Mouse (Mus musculus) neural tube, embryonic 13.5 days (tissue): ENCODE measurements around the gene Eml3. TPM values are rescaled to one million over a fixed set of nuclear protein-coding genes. Genes with fewer than 3 reads are reported as not detected.
A peak's percentile ranks its signal among the peaks of the same experiment; 100 is the strongest.
"Not testable (repeated sequence)": the region's sequence is repeated elsewhere in the genome, so short reads cannot be mapped to it uniquely, and the experiment has no call there.

Source experiments
- ATAC-seq: fragments of 200-750 bp; cut with Nextera tagmentation; 2 replicates; pipeline ENCODE4 v1.8.0; 2017; ENCODE audit warnings: low read depth, mild to moderate bottlenecking, moderate TSS enrichment, moderate library complexity
- H3K27ac ChIP-seq: fragments of 300-500 bp; sonication (generic); replicated peaks from 2 replicates; pipeline ENCODE4 v1.5.1; 2015; ENCODE audit warnings: moderate library complexity, mild to moderate bottlenecking, inconsistent platforms
- H3K27me3 ChIP-seq: fragments of 300-500 bp; sonication (generic); 2 replicates; pipeline ENCODE4 v1.6.1; 2015; ENCODE audit warnings: mild to moderate bottlenecking, inconsistent platforms
- H3K36me3 ChIP-seq: fragments of 300-500 bp; sonication (generic); 2 replicates; pipeline ENCODE4 v1.6.1; 2015; ENCODE audit warnings: mild to moderate bottlenecking, inconsistent platforms
- H3K4me1 ChIP-seq: fragments of 300-500 bp; sonication (generic); replicated peaks from 2 replicates; pipeline ENCODE4 v1.6.1; 2015; ENCODE audit warnings: inconsistent platforms
- H3K4me2 ChIP-seq: fragments of 300-500 bp; sonication (generic); 2 replicates; pipeline ENCODE4 v1.6.1; 2015; ENCODE audit warnings: inconsistent platforms, mild to moderate bottlenecking, moderate library complexity
- H3K4me3 ChIP-seq: fragments of 300-500 bp; sonication (generic); 2 replicates; pipeline ENCODE4 v1.5.1; 2015; ENCODE audit warnings: mild to moderate bottlenecking, inconsistent platforms
- H3K9ac ChIP-seq: fragments of 300-500 bp; sonication (generic); 2 replicates; pipeline ENCODE4 v1.6.1; 2015; ENCODE audit warnings: moderate library complexity, mild to moderate bottlenecking, inconsistent platforms
- H3K9me3 ChIP-seq: fragments of 300-500 bp; sonication (generic); 2 replicates; pipeline ENCODE4 v1.6.1; 2016; ENCODE audit warnings: inconsistent platforms
- WGBS: fragments of 180-500 bp; shearing (Covaris S2); methylation state at CpG from one replicate; pipeline ENCODE4 v1.1.7; 2015; 5-methylcytosine and 5-hydroxymethylcytosine counted together
- polyA plus RNA-seq: library from polyadenylated mRNA; unstranded; fragments of >200 nt; fragmentation: Nextera tagmentation; extraction: Ambion mirVana; gene quantifications from 2 replicates; pipeline ENCODE4 v1.2.1, GENCODE M21; 2015

The Eml3 gene
- polyA plus RNA-seq, 1 experiment from 2014 or later = 11.8 TPM

DNA sequence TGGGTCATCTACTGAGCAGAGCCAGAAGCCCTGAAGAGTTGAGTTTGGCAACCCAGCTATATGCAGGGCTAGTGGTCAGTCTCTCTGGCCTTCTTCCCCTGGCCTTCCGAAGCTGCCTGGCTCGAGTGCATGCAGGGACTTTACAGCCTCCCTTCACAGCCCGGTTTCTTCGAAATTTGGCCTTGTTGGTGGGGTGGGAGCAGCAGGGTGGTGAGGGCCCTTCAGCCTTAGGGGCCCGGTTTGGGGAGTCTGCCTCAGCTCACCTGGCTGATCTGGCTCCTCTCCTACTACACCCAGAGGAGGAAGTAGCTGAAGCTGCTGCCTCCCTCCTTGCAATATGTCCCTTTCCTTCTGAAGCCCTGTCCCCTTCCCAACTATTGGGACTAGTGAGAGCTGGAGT is 33.1 kb upstream of the Eml3 start:
- 89% methylated on average over 5 of the region's 5 CpGs for WGBS
- ATAC-seq, H3K4me3 ChIP-seq, H3K4me2 ChIP-seq, H3K9me3 ChIP-seq, H3K27me3 ChIP-seq: not testable (repeated sequence)
- peaks cover 53% of the 10 kb centered on the region for H3K4me1 ChIP-seq
- H3K9ac ChIP-seq = peak overlapping the region; percentile 95
- peak overlapping the region; percentile 85; the same call in 1 of the 2 replicates for H3K27ac ChIP-seq
- peaks cover 21% of the 10 kb centered on the region for H3K36me3 ChIP-seq

- peaks cover 55% of the 10 kb centered on the region for H3K4me1 ChIP-seq
- H3K27ac ChIP-seq = peak overlapping the region; percentile 85
- 18% methylated on average over 21 of the region's 21 CpGs for WGBS
- peak overlapping the region; percentile 98 for H3K4me3 ChIP-seq
- peak overlapping the region; percentile 96 for H3K4me2 ChIP-seq
- peak; percentile 68 for ATAC-seq
- H3K36me3 ChIP-seq = peaks cover 26% of the 10 kb centered on the region
- not testable (repeated sequence) for H3K9me3 ChIP-seq, H3K27me3 ChIP-seq
- H3K9ac ChIP-seq = peak overlapping the region; percentile 95
These were observed 32.0 kb upstream of the Eml3 start for GRCm38 (mm10) chr19:8897211-8897864.

DNA sequence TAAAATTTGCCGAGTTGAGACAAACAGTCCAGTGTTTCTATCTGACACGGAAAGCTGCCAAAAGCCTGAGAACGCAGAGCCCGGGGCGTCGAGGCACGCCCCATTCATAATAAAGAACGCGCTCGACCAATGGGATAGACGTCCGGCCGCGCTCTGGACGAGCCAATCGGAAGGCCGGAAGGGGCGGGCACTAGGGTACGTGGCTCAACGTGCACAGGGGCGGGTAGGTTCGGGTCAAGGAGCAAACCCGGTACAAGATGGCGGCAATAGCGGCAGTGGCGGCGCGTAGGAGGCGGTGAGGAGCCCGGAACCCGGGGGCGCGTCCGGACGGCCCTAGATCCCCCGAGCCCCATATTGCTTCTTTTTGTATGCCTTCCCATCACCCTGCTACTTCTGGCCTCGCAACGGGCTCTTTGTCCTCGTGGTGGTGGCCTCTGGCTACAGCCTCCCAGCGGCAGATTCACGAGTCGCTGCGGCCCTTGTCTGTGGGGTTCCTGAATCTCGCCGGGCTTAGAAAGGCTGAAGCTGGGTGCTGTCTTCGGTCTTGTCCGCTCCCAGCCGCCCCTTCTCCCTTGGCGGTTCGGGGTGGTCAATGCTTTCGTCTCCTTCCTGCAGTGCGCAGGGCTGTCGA is 31.4 kb upstream of the Eml3 start, which contains the start of gene Ganab:
Ganab (plus strand) TSS at position 207 of the 631 bp plus-strand sequence.
- peak; percentile 98 for ATAC-seq
- WGBS = under 1% methylated on average over 53 of the region's 53 CpGs
- H3K4me1 ChIP-seq = peaks cover 52% of the 10 kb centered on the region

GRCm38 (mm10) chr19:8898576-8898975 is 30.8 kb upstream of the Eml3 start:
- Histone ChIP-seq H3K27ac (peak overlapping the region; percentile 90), H3K36me3 (peaks cover 36% of the 10 kb centered on the region), H3K4me3 (peak overlapping the region; percentile 98), H3K27me3 (no peaks in the 10 kb centered on the region), H3K9ac (peak overlapping the region; percentile 95), H3K9me3 (no peaks in the 10 kb centered on the region), H3K4me1 (peaks cover 48% of the 10 kb centered on the region), H3K4me2 (peak overlapping the region; percentile 96)
- no peak for ATAC-seq
- 14% methylated on average over 13 of the region's 13 CpGs for WGBS

More for the DNA sequence above, 31.4 kb upstream of the Eml3 start, which contains the start of gene Ganab:
- Histone ChIP-seq H3K36me3 (peaks cover 31% of the 10 kb centered on the region), H3K27me3 (no peaks in the 10 kb centered on the region), H3K9ac (peak within 1 kb of the TSS; percentile 95), H3K4me2 (peak within 1 kb of the TSS; percentile 96), H3K27ac (peak within 1 kb of the TSS; percentile 90), H3K4me3 (peak within 1 kb of the TSS; percentile 98), H3K9me3 (no peaks in the 10 kb centered on the region)

- Histone ChIP-seq H3K36me3 (peaks cover 40% of the 10 kb centered on the region), H3K4me1 (peaks cover 43% of the 10 kb centered on the region), H3K27me3 (no peaks in the 10 kb centered on the region), H3K4me3 (peak overlapping the region; percentile 98), H3K4me2 (peak overlapping the region; percentile 96), H3K9ac (peak overlapping the region; percentile 95), H3K27ac (no peak overlapping the region), H3K9me3 (no peaks in the 10 kb centered on the region)
- WGBS = 56% methylated on average over 3 of the region's 3 CpGs
- no peak for ATAC-seq
These were observed 30.3 kb upstream of the Eml3 start for GRCm38 (mm10) chr19:8899079-8899478.

GRCm38 (mm10) chr19:8903412-8903811 is 25.9 kb upstream of the Eml3 start:
- no peak for ATAC-seq
- WGBS = 94% methylated on average over 5 of the region's 5 CpGs
- Histone ChIP-seq H3K9ac (no peak overlapping the region), H3K27me3 (no peaks in the 10 kb centered on the region), H3K4me3 (no peak overlapping the region), H3K4me2 (no peak overlapping the region), H3K4me1 (peaks cover 25% of the 10 kb centered on the region), H3K36me3 (peaks cover 64% of the 10 kb centered on the region), H3K27ac (no peak overlapping the region), H3K9me3 (no peaks in the 10 kb centered on the region)

GRCm38 (mm10) chr19:8908531-8908930 is 20.8 kb upstream of the Eml3 start:
- Histone ChIP-seq H3K36me3 (peaks cover 97% of the 10 kb centered on the region), H3K9me3 (no peaks in the 10 kb centered on the region)
- WGBS = 90% methylated on average over 6 of the region's 6 CpGs

GRCm38 (mm10) chr19:8911810-8912209 is 17.5 kb upstream of the Eml3 start:
- Histone ChIP-seq H3K27me3 (no peaks in the 10 kb centered on the region), H3K4me2 (no peak overlapping the region), H3K27ac (no peak overlapping the region), H3K36me3 (peaks cover 100% of the 10 kb centered on the region), H3K9me3 (no peaks in the 10 kb centered on the region), H3K4me3 (no peak overlapping the region), H3K4me1 (no peaks in the 10 kb centered on the region), H3K9ac (no peak overlapping the region)
- 93% methylated on average over 5 of the region's 5 CpGs for WGBS
- no peak for ATAC-seq

More at GRCm38 (mm10) chr19:8908531-8908930, 20.8 kb upstream of the Eml3 start:
- Histone ChIP-seq H3K4me3 (no peak overlapping the region), H3K9ac (no peak overlapping the region), H3K4me1 (no peaks in the 10 kb centered on the region), H3K4me2 (no peak overlapping the region), H3K27ac (no peak overlapping the region), H3K27me3 (no peaks in the 10 kb centered on the region)
- ATAC-seq = no peak

DNA sequence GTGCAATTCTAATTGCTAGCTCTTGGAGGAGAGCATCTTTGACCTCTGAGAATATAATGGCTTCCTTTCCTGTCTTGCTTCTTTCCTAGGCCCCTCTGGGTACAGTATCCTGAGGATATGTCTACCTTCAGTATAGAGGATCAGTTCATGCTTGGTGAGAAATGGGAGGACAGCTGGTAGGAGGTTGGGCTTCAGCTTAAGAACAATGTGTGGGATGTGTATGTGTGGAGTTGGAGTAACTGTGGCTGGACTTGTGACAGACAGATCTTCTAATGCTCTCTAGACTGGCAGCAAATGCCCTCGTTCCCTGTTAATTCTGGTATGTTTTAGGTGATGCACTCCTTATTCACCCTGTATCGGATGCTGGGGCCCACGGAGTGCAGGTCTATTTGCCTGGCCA is 15.1 kb upstream of the Eml3 start:
- WGBS = 93% methylated on average over 3 of the region's 3 CpGs
- ATAC-seq = no peak
- H3K27ac ChIP-seq = no peak overlapping the region

GRCm38 (mm10) chr19:8919000-8919399 is 10.4 kb upstream of the Eml3 start:
- H3K27me3 ChIP-seq = no peaks in the 10 kb centered on the region
- no peak overlapping the region for H3K4me3 ChIP-seq
- H3K9me3 ChIP-seq = no peaks in the 10 kb centered on the region
- no peak overlapping the region for H3K27ac ChIP-seq
- no peak overlapping the region for H3K4me2 ChIP-seq
- H3K4me1 ChIP-seq = peaks cover 20% of the 10 kb centered on the region
- H3K9ac ChIP-seq = no peak overlapping the region
- H3K36me3 ChIP-seq = peaks cover 41% of the 10 kb centered on the region
- ATAC-seq = no peak
- 93% methylated on average over 3 of the region's 3 CpGs for WGBS

More for the DNA sequence above, 15.1 kb upstream of the Eml3 start:
- no peaks in the 10 kb centered on the region for H3K27me3 ChIP-seq
- no peak overlapping the region for H3K4me2 ChIP-seq
- no peaks in the 10 kb centered on the region for H3K9me3 ChIP-seq
- H3K4me3 ChIP-seq = no peak overlapping the region
- no peaks in the 10 kb centered on the region for H3K4me1 ChIP-seq
- no peak overlapping the region for H3K9ac ChIP-seq
- H3K36me3 ChIP-seq = peaks cover 80% of the 10 kb centered on the region

DNA sequence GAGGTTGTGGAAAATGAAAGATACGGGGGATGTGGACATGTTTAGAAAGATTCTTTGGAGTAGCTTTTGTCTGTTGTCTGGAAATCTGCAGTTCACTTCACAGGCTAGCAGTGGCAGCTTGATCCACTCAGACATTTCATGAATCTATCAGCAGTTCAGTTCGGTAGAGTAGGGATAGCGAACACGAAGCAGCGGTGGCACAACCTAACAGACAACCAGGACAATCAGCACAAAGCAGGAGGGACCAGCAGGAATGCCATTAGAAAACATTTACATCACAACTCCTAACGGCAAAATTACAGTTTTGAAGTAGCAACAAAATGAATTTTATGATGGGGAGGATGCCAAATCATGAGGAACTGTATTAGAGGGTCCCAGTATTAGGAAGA is 9.7 kb upstream of the Eml3 start:
- peak overlapping the region; percentile 85 for H3K4me2 ChIP-seq
- peaks cover 20% of the 10 kb centered on the region for H3K4me1 ChIP-seq
- H3K36me3 ChIP-seq = peaks cover 34% of the 10 kb centered on the region
- no peaks in the 10 kb centered on the region for H3K27me3 ChIP-seq
- peak overlapping the region; percentile 87 for H3K27ac ChIP-seq
- peak overlapping the region; percentile 84 for H3K4me3 ChIP-seq
- peak overlapping the region; percentile 81; the same call in 1 of the 2 replicates for H3K9ac ChIP-seq
- ATAC-seq = peak; percentile 12; the same call in 1 of the 2 replicates
- H3K9me3 ChIP-seq = no peaks in the 10 kb centered on the region
- WGBS = 49% methylated on average over 6 of the region's 6 CpGs

DNA sequence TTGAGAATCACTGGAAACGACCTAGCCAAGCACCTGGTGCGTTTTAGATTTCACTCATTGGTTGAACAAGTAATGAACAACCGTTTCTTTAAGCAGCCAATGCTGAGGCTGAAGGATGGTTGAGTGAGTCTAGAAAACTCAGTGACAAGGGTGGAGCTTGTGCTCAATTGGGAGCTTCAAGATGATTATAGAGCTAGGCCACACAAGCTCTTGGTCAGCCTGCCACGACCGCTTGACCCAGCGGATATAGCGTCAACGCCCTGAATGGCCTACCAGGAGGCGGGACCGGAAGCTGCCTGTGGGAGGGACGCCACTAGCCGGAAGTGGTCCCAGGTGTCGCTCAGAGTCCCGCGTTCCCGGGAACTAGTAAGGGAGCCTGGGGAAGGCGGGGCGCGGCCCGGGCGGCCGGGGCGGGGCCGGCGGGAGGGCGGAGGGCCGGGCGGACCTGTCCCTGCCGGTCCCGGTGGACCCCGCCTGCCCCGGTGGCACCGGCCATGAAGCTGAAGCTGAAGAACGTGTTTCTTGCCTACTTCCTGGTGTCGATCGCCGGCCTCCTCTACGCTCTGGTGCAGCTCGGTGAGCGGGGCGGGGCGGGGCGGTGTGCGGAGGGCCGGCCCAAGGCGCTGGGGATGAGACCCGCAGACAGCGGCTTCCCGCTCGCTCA is 9.1 kb upstream of the Eml3 start, which contains the start of gene B3gat3:
B3gat3 (plus strand) TSS at position 302 of the 664 bp plus-strand sequence.
- H3K4me1 ChIP-seq = peaks cover 20% of the 10 kb centered on the region
- 3% methylated on average over 50 of the region's 50 CpGs for WGBS
- H3K27me3 ChIP-seq = no peaks in the 10 kb centered on the region
- peak within 1 kb of the TSS; percentile 87 for H3K27ac ChIP-seq
- H3K9ac ChIP-seq = peak within 1 kb of the TSS; percentile 81
- H3K4me2 ChIP-seq = peak within 1 kb of the TSS; percentile 85
- peak within 1 kb of the TSS; percentile 84 for H3K4me3 ChIP-seq
- H3K9me3 ChIP-seq = no peaks in the 10 kb centered on the region
- peaks cover 30% of the 10 kb centered on the region for H3K36me3 ChIP-seq
- peak; percentile 98 for ATAC-seq
